Comparison of ENCODE assay signal across 8 mouse cellular contexts in the genomic region with DNA sequence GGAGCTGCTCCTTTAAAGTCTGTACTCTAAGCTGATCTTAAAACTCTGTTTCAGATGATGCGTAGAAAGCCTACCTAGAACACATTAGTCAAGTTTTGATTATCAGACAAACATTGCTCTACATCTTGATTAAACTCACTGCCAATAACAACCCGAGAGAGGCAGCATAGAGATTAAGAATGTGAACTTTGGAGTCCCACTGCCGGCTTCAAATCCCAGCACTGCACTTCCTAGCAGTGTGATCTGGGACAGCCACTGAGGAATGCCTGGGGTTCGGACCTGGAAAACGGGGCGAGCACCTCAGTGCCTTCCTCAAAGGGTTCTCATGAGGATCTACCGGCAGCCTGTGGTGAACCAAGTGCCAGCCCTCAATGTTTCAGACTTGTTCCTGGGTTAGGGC. TPM values are rescaled to one million over a fixed set of nuclear protein-coding genes. Genes with fewer than 3 reads are reported as not detected.
DNase-seq lines count a peak whose midpoint lies in the region; ATAC-seq and TF ChIP-seq lines count a peak whose summit lies in the region.

No protein-coding gene starts in this region.

- peak overlapping the region; percentile 87 for H3K27ac ChIP-seq in liver, adult 2 months (replicated peaks; ENCODE audit: insufficient read depth, low read depth, low read length)
- no peak overlapping the region for H3K27ac ChIP-seq in embryonic facial prominence, embryonic 15.5 days (replicated peaks)
- peak overlapping the region; percentile 77 for H3K27ac ChIP-seq in intestine, embryonic 16.5 days (ENCODE audit: low read length)
- H3K27ac ChIP-seq in midbrain, embryonic 15.5 days = no peak overlapping the region
- H3K27ac ChIP-seq in thymus, adult 2 months (ENCODE audit: control insufficient read depth, insufficient read depth, low read length) = no peak overlapping the region

- no peak for TF ChIP-seq CTCF in liver, adult 2 months (IDR thresholded peaks at IDR 0.05; ENCODE audit: low read depth, low read length)
- TF ChIP-seq CTCF in thymus, adult 2 months (IDR thresholded peaks at IDR 0.05; ENCODE audit: borderline replicate concordance, control insufficient read depth, extremely low read depth, insufficient read depth, low read length, poor library complexity) = no peak

- TF ChIP-seq POLR2A in liver, adult 2 months (IDR thresholded peaks at IDR 0.05; ENCODE audit: extremely low read depth, insufficient read depth, low read length) = no peak
- TF ChIP-seq POLR2A in thymus, adult 2 months (IDR thresholded peaks at IDR 0.05; ENCODE audit: control insufficient read depth, extremely low read depth, insufficient read depth, low read length, poor library complexity) = no peak

- H3K4me3 ChIP-seq in liver, adult 2 months (ENCODE audit: insufficient read depth, low read depth, low read length) = peak overlapping the region; percentile 15; the same call in 1 of the 2 replicates
- H3K4me3 ChIP-seq in embryonic facial prominence, embryonic 15.5 days (replicated peaks) = no peak overlapping the region; the same call in 1 of the 2 replicates
- peak overlapping the region; percentile 97 for H3K4me3 ChIP-seq in intestine, embryonic 16.5 days (ENCODE audit: low read length)
- H3K4me3 ChIP-seq in midbrain, embryonic 15.5 days = no peak overlapping the region
- H3K4me3 ChIP-seq in thymus, adult 2 months (ENCODE audit: control insufficient read depth, insufficient read depth, low read length) = no peak overlapping the region

- peak overlapping the region; percentile 65 for H3K9ac ChIP-seq in liver, adult 2 months (ENCODE audit: low read depth, low read length)
- H3K9ac ChIP-seq in embryonic facial prominence, embryonic 15.5 days = no peak overlapping the region
- peak overlapping the region; percentile 94 for H3K9ac ChIP-seq in intestine, embryonic 16.5 days (ENCODE audit: low read depth, low read length)
- H3K9ac ChIP-seq in midbrain, embryonic 15.5 days = no peak overlapping the region; the same call in 1 of the 2 replicates

- peaks cover 30% of the 10 kb centered on the region for H3K4me1 ChIP-seq in liver, adult 2 months (ENCODE audit: control insufficient read depth, insufficient read depth, low read length)
- peaks cover 32% of the 10 kb centered on the region for H3K4me1 ChIP-seq in embryonic facial prominence, embryonic 15.5 days
- peaks cover 39% of the 10 kb centered on the region for H3K4me1 ChIP-seq in intestine, embryonic 16.5 days (ENCODE audit: control insufficient read depth, insufficient read depth, low read length)
- peaks cover 29% of the 10 kb centered on the region for H3K4me1 ChIP-seq in midbrain, embryonic 15.5 days
- H3K4me1 ChIP-seq in thymus, adult 2 months (replicated peaks; ENCODE audit: control insufficient read depth, insufficient read depth, low read length) = peaks cover 32% of the 10 kb centered on the region

- 19% methylated on average over 7 of the region's 7 CpGs for WGBS in liver, adult 2 months
- WGBS in embryonic facial prominence, embryonic 15.5 days = 88% methylated on average over 7 of the region's 7 CpGs
- 63% methylated on average over 7 of the region's 7 CpGs for WGBS in intestine, embryonic 16.5 days
- WGBS in midbrain, embryonic 15.5 days = 88% methylated on average over 7 of the region's 7 CpGs
- WGBS in thymus, adult 2 months = 96% methylated on average over 7 of the region's 7 CpGs

- DNase-seq in liver, adult 2 months (ENCODE audit: extremely low read depth, low read depth, low spot score) = peak; percentile 78
- no peak for DNase-seq in liver
- no peak for DNase-seq in ovary, postnatal 10 days (ENCODE audit: low spot score)
- no peak for DNase-seq in thymus, adult 2 months
- no peak for DNase-seq in urinary bladder, postnatal 10 days (ENCODE audit: low spot score)

- no peak for ATAC-seq in embryonic facial prominence, embryonic 15.5 days (ENCODE audit: insufficient number of reproducible peaks, low FRiP score, low TSS enrichment, low read depth)
- ATAC-seq in intestine, embryonic 16.5 days = no peak
- ATAC-seq in midbrain, embryonic 15.5 days (replicated peaks) = no peak

- peaks cover 29% of the 10 kb centered on the region for H3K79me2 ChIP-seq in liver, adult 2 months (ENCODE audit: control insufficient read depth, insufficient read depth, low read length)

- H3K36me3 ChIP-seq in liver, adult 2 months (ENCODE audit: control insufficient read depth, insufficient read depth, low read length) = peaks cover 18% of the 10 kb centered on the region
- H3K36me3 ChIP-seq in embryonic facial prominence, embryonic 15.5 days = peaks cover 32% of the 10 kb centered on the region
- peaks cover 14% of the 10 kb centered on the region for H3K36me3 ChIP-seq in intestine, embryonic 16.5 days (ENCODE audit: control insufficient read depth, insufficient read depth, low read length)
- H3K36me3 ChIP-seq in midbrain, embryonic 15.5 days (replicated peaks) = peaks cover 16% of the 10 kb centered on the region
- H3K36me3 ChIP-seq in thymus, adult 2 months (ENCODE audit: control insufficient read depth, insufficient read depth, low read length) = peaks cover 17% of the 10 kb centered on the region

- no peaks in the 10 kb centered on the region for H3K9me3 ChIP-seq in embryonic facial prominence, embryonic 15.5 days (replicated peaks)
- H3K9me3 ChIP-seq in intestine, embryonic 16.5 days (ENCODE audit: control insufficient read depth, low read length) = no peaks in the 10 kb centered on the region
- no peaks in the 10 kb centered on the region for H3K9me3 ChIP-seq in midbrain, embryonic 15.5 days

- peak overlapping the region; percentile 83 for H3K4me2 ChIP-seq in embryonic facial prominence, embryonic 15.5 days (replicated peaks)
- peak overlapping the region; percentile 77 for H3K4me2 ChIP-seq in intestine, embryonic 16.5 days (ENCODE audit: low read depth, low read length)
- peak overlapping the region; percentile 82; the same call in 1 of the 2 replicates for H3K4me2 ChIP-seq in midbrain, embryonic 15.5 days

- no peaks in the 10 kb centered on the region for H3K27me3 ChIP-seq in liver, adult 2 months (ENCODE audit: control insufficient read depth, insufficient read depth, low read length)
- no peaks in the 10 kb centered on the region for H3K27me3 ChIP-seq in embryonic facial prominence, embryonic 15.5 days
- no peaks in the 10 kb centered on the region for H3K27me3 ChIP-seq in intestine, embryonic 16.5 days (replicated peaks; ENCODE audit: control insufficient read depth, insufficient read depth, low read length)
- H3K27me3 ChIP-seq in midbrain, embryonic 15.5 days (replicated peaks) = no peaks in the 10 kb centered on the region
- H3K27me3 ChIP-seq in thymus, adult 2 months (ENCODE audit: control insufficient read depth, insufficient read depth, low read length) = no peaks in the 10 kb centered on the region

RNA-seq across cellular contexts. Expression of gene Rer1, which starts 1.8 kb away (rescaled TPM):
- total RNA-seq in liver, adult 2 months (2014; rRNA removed) = 128 and 135 TPM in 2 replicates
- polyA plus RNA-seq in liver, adult 2 months (2012; rRNA removed) = 84.3 and 92.1 TPM in 2 replicates
- polyA plus RNA-seq in embryonic facial prominence, embryonic 15.5 days (2015; fragmentation: Nextera tagmentation; extraction: Ambion mirVana) = 157 and 164 TPM in 2 replicates
- 211 and 216 TPM in 2 replicates for polyA plus RNA-seq in intestine, embryonic 16.5 days (2015; fragmentation: Nextera tagmentation; extraction: Ambion mirVana)
- 111 and 115 TPM in 2 replicates for polyA plus RNA-seq in midbrain, embryonic 15.5 days (2015; fragmentation: Nextera tagmentation; extraction: Ambion mirVana)
- polyA plus RNA-seq in thymus, adult 2 months (2012; rRNA removed) = 107 and 111 TPM in 2 replicates

RNA-seq across cellular contexts. Expression of gene Morn1, which starts 2.0 kb away (rescaled TPM):
- 2.5 and 4.2 TPM in 2 replicates for total RNA-seq in liver, adult 2 months (2014; rRNA removed)
- polyA plus RNA-seq in liver, adult 2 months (2012; rRNA removed) = 3.0 and 3.6 TPM in 2 replicates
- polyA plus RNA-seq in embryonic facial prominence, embryonic 15.5 days (2015; fragmentation: Nextera tagmentation; extraction: Ambion mirVana) = 7.7 and 8.7 TPM in 2 replicates
- 3.6 and 4.3 TPM in 2 replicates for polyA plus RNA-seq in intestine, embryonic 16.5 days (2015; fragmentation: Nextera tagmentation; extraction: Ambion mirVana)
- polyA plus RNA-seq in midbrain, embryonic 15.5 days (2015; fragmentation: Nextera tagmentation; extraction: Ambion mirVana) = 8.2 and 8.9 TPM in 2 replicates
- polyA plus RNA-seq in thymus, adult 2 months (2012; rRNA removed) = 3.8 and 5.0 TPM in 2 replicates

RNA-seq across cellular contexts. Expression of gene Pex10, which starts 17.5 kb away (rescaled TPM):
- 3.7 and 4.5 TPM in 2 replicates for total RNA-seq in liver, adult 2 months (2014; rRNA removed)
- polyA plus RNA-seq in liver, adult 2 months (2012; rRNA removed) = 11.2 and 13.0 TPM in 2 replicates
- 21.6 and 22.1 TPM in 2 replicates for polyA plus RNA-seq in embryonic facial prominence, embryonic 15.5 days (2015; fragmentation: Nextera tagmentation; extraction: Ambion mirVana)
- polyA plus RNA-seq in intestine, embryonic 16.5 days (2015; fragmentation: Nextera tagmentation; extraction: Ambion mirVana) = 28.9 and 30.5 TPM in 2 replicates
- polyA plus RNA-seq in midbrain, embryonic 15.5 days (2015; fragmentation: Nextera tagmentation; extraction: Ambion mirVana) = 21.9 and 22.7 TPM in 2 replicates
- polyA plus RNA-seq in thymus, adult 2 months (2012; rRNA removed) = 32.8 and 38.0 TPM in 2 replicates

RNA-seq across cellular contexts. Expression of gene Plch2, which starts 27.8 kb away (rescaled TPM):
- total RNA-seq in liver, adult 2 months (2014; rRNA removed) = 0.07 TPM in 1 of 2 replicates, not detected in the other
- polyA plus RNA-seq in liver, adult 2 months (2012; rRNA removed) = 0.01 and 0.04 TPM in 2 replicates
- polyA plus RNA-seq in embryonic facial prominence, embryonic 15.5 days (2015; fragmentation: Nextera tagmentation; extraction: Ambion mirVana) = 22.4 and 24.4 TPM in 2 replicates
- polyA plus RNA-seq in intestine, embryonic 16.5 days (2015; fragmentation: Nextera tagmentation; extraction: Ambion mirVana) = 19.8 and 22.9 TPM in 2 replicates
- polyA plus RNA-seq in midbrain, embryonic 15.5 days (2015; fragmentation: Nextera tagmentation; extraction: Ambion mirVana) = 20.1 and 23.0 TPM in 2 replicates
- 7.6 and 10.0 TPM in 2 replicates for polyA plus RNA-seq in thymus, adult 2 months (2012; rRNA removed)

Comparison
In these comparisons a context has a peak if more than half of its experiments do, and no peak if none do; other contexts are left out.
1. H3K27ac ChIP-seq: peak in liver, adult 2 months (single experiment) and intestine, embryonic 16.5 days (single experiment); none in embryonic facial prominence, embryonic 15.5 days (single experiment), midbrain, embryonic 15.5 days (single experiment) and thymus, adult 2 months (single experiment).
2. H3K4me3 ChIP-seq: peak in liver, adult 2 months (single experiment) and intestine, embryonic 16.5 days (single experiment); none in embryonic facial prominence, embryonic 15.5 days (single experiment), midbrain, embryonic 15.5 days (single experiment) and thymus, adult 2 months (single experiment).
3. H3K9ac ChIP-seq: peak in liver, adult 2 months (single experiment) and intestine, embryonic 16.5 days (single experiment); none in embryonic facial prominence, embryonic 15.5 days (single experiment) and midbrain, embryonic 15.5 days (single experiment).
4. Peak in every context shown above with its lines, with median percentiles within 50 percentile points of each other: H3K4me2 ChIP-seq.